Mouse (Mus musculus) forebrain, embryonic 11.5 days (tissue): ENCODE results near the gene F8a. TPM values are rescaled to one million over a fixed set of nuclear protein-coding genes. Genes with fewer than 3 reads are reported as not detected.
"Not testable (repeated sequence)": the region's sequence is repeated elsewhere in the genome, so short reads cannot be mapped to it uniquely, and the experiment has no call there.

Experiments used
- ATAC-seq: fragments of 200-750 bp; cut with Nextera tagmentation; replicated peaks from 2 replicates; pipeline ENCODE4 v1.8.0; 2017; ENCODE audit warnings: moderate TSS enrichment; ENCODE audit not compliant: low FRiP score
- DNase-seq: peaks from one replicate; pipeline ENCODE4 v3.0.0-alpha.2; 2017; ENCODE audit warnings: low spot score
- H3K27ac ChIP-seq: fragments of 300-500 bp; sonication (generic); 2 replicates; pipeline ENCODE4 v1.5.1; 2014; ENCODE audit warnings: low read depth, low read length
- H3K27me3 ChIP-seq: fragments of 300-500 bp; sonication (generic); 2 replicates; pipeline ENCODE4 v1.6.1; 2014; ENCODE audit warnings: mild to moderate bottlenecking, low read length, mixed read lengths; ENCODE audit not compliant: control insufficient read depth, insufficient read depth
- H3K36me3 ChIP-seq: fragments of 300-500 bp; sonication (generic); 2 replicates; pipeline ENCODE4 v1.6.1; 2014; ENCODE audit warnings: mild to moderate bottlenecking, low read length, moderate library complexity, mixed read lengths; ENCODE audit not compliant: control insufficient read depth, insufficient read depth
- H3K4me1 ChIP-seq: fragments of 300-500 bp; sonication (generic); replicated peaks from 2 replicates; pipeline ENCODE4 v1.6.1; 2014; ENCODE audit warnings: low read length, mixed read lengths; ENCODE audit not compliant: control insufficient read depth, insufficient read depth
- H3K4me2 ChIP-seq: fragments of 300-500 bp; sonication (generic); 2 replicates; pipeline ENCODE4 v1.6.1; 2014; ENCODE audit warnings: low read depth, mild to moderate bottlenecking, low read length, moderate library complexity, mixed read lengths; ENCODE audit not compliant: severe bottlenecking
- H3K4me3 ChIP-seq: fragments of 300-500 bp; sonication (generic); 2 replicates; pipeline ENCODE4 v1.5.1; 2014; ENCODE audit warnings: low read depth, low read length
- H3K9ac ChIP-seq: fragments of 300-500 bp; sonication (generic); 2 replicates; pipeline ENCODE4 v1.6.1; 2014; ENCODE audit warnings: low read length
- H3K9me3 ChIP-seq: fragments of 300-500 bp; sonication (generic); 2 replicates; pipeline ENCODE4 v1.6.1; 2016; ENCODE audit warnings: low read length, mixed read lengths; ENCODE audit not compliant: control insufficient read depth
- WGBS: fragments of 180-500 bp; shearing (Covaris S2); extraction: QIAGEN DNeasy Blood & Tissue Kit; methylation state at CpG from one replicate; pipeline ENCODE4 v1.1.7; 2014; 5-methylcytosine and 5-hydroxymethylcytosine counted together
- polyA plus RNA-seq: library from polyadenylated mRNA; unstranded; fragments of >200 nt; fragmentation: Nextera tagmentation; extraction: Ambion mirVana; gene quantifications from 2 replicates; pipeline ENCODE4 v1.2.1, GENCODE M21; 2014

Gene F8a
- polyA plus RNA-seq, 1 experiment from 2014 or later = 16.4 TPM

DNA sequence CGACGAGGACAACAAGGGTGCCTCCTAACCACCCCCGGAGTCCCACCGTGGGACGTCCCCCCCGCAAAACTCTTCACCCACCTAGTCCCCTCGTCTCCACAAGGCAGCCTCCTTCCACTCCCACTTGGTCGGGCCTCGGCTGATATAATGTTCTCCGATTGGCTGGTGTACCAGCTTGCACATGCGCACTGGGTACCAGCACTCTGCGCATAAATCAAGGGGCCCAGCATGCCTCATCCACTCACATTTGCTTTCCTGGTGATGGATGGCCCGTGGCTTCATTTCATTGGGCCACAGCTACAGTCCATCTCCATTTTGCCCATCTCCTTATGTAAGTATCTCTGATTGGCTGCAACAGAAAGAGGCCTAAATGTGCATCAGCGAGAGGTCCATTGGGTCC is 37.2 kb downstream of the F8a start, which contains the start of gene Xlr3c:
Gene Xlr3c, minus strand, starts transcription at position 121 of the 400 bp plus-strand sequence.
- H3K36me3 ChIP-seq, ATAC-seq, H3K27me3 ChIP-seq, H3K9me3 ChIP-seq, H3K4me1 ChIP-seq, DNase-seq, H3K9ac ChIP-seq, H3K4me3 ChIP-seq, H3K27ac ChIP-seq, H3K4me2 ChIP-seq: not testable (repeated sequence)
- WGBS = 88% methylated on average over 14 of the region's 14 CpGs

Other genes starting within 250 kb of the F8a start
- gene Zfp185, start 241.0 kb upstream of the F8a start, polyA plus RNA-seq = 3.9 and 4.0 TPM in 2 replicates
- 0.08 TPM in 1 of 2 replicates, not detected in the other for gene Pnma5, start 191.2 kb upstream of the F8a start, polyA plus RNA-seq
- gene Pnma3, start 163.5 kb upstream of the F8a start, polyA plus RNA-seq = 0.29 and 0.33 TPM in 2 replicates
- gene Xlr4a, start 145.8 kb upstream of the F8a start, polyA plus RNA-seq = 0.36 TPM in 1 of 2 replicates, not detected in the other
- gene Xlr3a, start 131.2 kb upstream of the F8a start, polyA plus RNA-seq = 2.3 and 3.6 TPM in 2 replicates
- gene Gm14685, start 111.2 kb upstream of the F8a start, polyA plus RNA-seq = not detected in 2 replicates
- gene Xlr5b, start 79.5 kb upstream of the F8a start, polyA plus RNA-seq = not detected in 2 replicates
- 0.16 TPM in 1 of 2 replicates, not detected in the other for gene DXBay18, start 78.8 kb upstream of the F8a start, polyA plus RNA-seq
- not detected in 2 replicates for gene Spin2d, start 51.3 kb upstream of the F8a start, polyA plus RNA-seq
- 11.5 and 12.8 TPM in 2 replicates for gene Xlr3b, start 36.1 kb upstream of the F8a start, polyA plus RNA-seq
- 0.32 and 0.41 TPM in 2 replicates for gene Xlr4b, start 14.0 kb upstream of the F8a start, polyA plus RNA-seq
- gene Xlr4c, start 14.8 kb downstream of the F8a start, polyA plus RNA-seq = not detected in 2 replicates
- gene Xlr3c, start 37.1 kb downstream of the F8a start, polyA plus RNA-seq = 0.29 TPM in 1 of 2 replicates, not detected in the other
- not detected in 2 replicates for gene Xlr5a, start 64.7 kb downstream of the F8a start, polyA plus RNA-seq
- gene Xlr5c, start 64.7 kb downstream of the F8a start, polyA plus RNA-seq = not detected in 2 replicates
- gene Gm45015, start 108.5 kb downstream of the F8a start, polyA plus RNA-seq = not detected in 2 replicates
- 16.9 and 21.0 TPM in 2 replicates for gene Zfp275, start 114.3 kb downstream of the F8a start, polyA plus RNA-seq
- not detected in 2 replicates for gene Gm18336, start 170.4 kb downstream of the F8a start, polyA plus RNA-seq
- 0.12 and 0.13 TPM in 2 replicates for gene Zfp92, start 182.8 kb downstream of the F8a start, polyA plus RNA-seq
- gene Trex2, start 207.1 kb downstream of the F8a start, polyA plus RNA-seq = not detected in 2 replicates
- gene Haus7, start 230.8 kb downstream of the F8a start, polyA plus RNA-seq = 74.8 and 78.2 TPM in 2 replicates